Mouse (Mus musculus) erythroblast, embryonic 14.5 days (primary cell): ENCODE data around the gene Dstn.

Source experiments
- GATA1 ChIP-seq: IDR thresholded peaks from 2 replicates; pipeline ENCODE4 v1.6.1; 2012; ENCODE audit warnings: low read length, inconsistent platforms, mixed read lengths
- TAL1 ChIP-seq: IDR thresholded peaks from 3 replicates; pipeline ENCODE4 v1.6.1; 2012; ENCODE audit warnings: low read length, inconsistent platforms, mixed read lengths

DNA sequence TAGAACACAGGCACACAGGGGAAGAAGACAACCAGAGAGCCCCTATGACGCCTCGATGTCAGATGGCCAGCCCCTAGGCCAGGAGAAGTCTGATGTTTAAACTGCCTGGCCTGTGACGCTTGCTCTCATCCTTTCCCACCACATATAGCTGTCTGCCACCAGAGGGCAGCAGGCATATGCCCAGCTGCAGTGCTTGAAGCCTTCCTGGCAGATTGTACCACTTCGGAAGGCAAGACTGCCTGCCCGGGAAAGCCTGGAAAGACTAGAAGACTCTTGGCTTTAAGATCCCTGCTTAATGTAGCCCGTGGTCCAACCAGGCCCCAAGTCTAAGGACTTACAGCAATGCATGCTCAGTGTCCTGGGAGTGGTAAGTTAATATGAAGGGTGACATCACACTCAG, 47.8 kb upstream of the Dstn start:
- TF ChIP-seq TAL1 (no peak), GATA1 (no peak)
